10 mouse cellular contexts compared by ENCODE assay signal in the genomic region with DNA sequence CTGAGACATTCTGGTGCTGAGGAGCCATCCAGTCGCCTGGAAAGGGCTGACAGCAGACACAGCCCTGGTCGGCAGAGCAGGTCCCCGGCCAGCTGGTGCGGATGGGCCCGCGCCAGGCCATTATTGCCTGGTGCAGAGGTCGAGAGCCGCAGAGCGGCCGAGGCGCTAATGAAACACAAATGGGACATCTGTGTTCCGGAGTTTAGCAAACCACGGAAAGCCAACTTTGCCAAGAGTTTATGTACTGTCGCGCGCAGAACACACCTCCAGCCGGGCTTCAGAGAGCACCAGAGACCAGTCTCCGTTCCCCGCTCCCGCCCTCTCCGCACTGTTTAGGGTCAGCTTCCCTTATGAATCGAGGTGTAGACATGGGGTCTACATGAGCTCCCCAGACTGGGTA.
DNase-seq lines count a peak whose midpoint lies in the region; ATAC-seq and TF ChIP-seq lines count a peak whose summit lies in the region.
"Had no signal": no experiment of that assay in that cellular context is flagged by ENCODE, and none has a peak within 500 bp of the region (broad histone marks: within the 10 kb centered on the region; RNA-seq: fewer than 3 reads in every experiment).

No protein-coding gene starts in this region.

- peak; percentile 49 to 53 for DNase-seq in kidney, postnatal 4 days
- no peak for DNase-seq in kidney, postnatal 25 days
- DNase-seq in brain, embryonic 14.5 days (ENCODE audit: low read depth): peak; percentile 73
- peak; percentile 31 for DNase-seq in cerebellum, adult 9-10 months
- peak; percentile 23 for DNase-seq in gastrocnemius, postnatal 25 days
- no peak for DNase-seq in T-cell, adult 2 months (ENCODE audit: low spot score)
- no peak for DNase-seq in ovary, adult 18-20 months (ENCODE audit: low spot score)
- DNase-seq: liver had no signal

- TF ChIP-seq CTCF in brain, embryonic 14.5 days (IDR thresholded peaks at IDR 0.05; ENCODE audit: borderline replicate concordance, extremely low read depth, insufficient read depth, insufficient read length): no peak

- H3K9ac ChIP-seq in intestine, embryonic 16.5 days (ENCODE audit: low read depth, low read length): no peak overlapping the region
- H3K9ac ChIP-seq: heart, embryonic 13.5 days had no signal

- no peaks in the 10 kb centered on the region for H3K36me3 ChIP-seq in intestine, embryonic 16.5 days (ENCODE audit: control insufficient read depth, insufficient read depth, low read length)

- ATAC-seq in intestine, embryonic 16.5 days: no peak

- WGBS in intestine, embryonic 16.5 days: 74% methylated on average over 22 of the region's 22 CpGs

- no peak overlapping the region for H3K4me3 ChIP-seq in intestine, embryonic 16.5 days (ENCODE audit: low read length)
- H3K4me3 ChIP-seq: heart, embryonic 13.5 days had no signal

- no peak for TF ChIP-seq POLR2A in brain, embryonic 14.5 days (IDR thresholded peaks at IDR 0.05; ENCODE audit: borderline replicate concordance, extremely low read depth, insufficient read depth, insufficient read length, poor library complexity, severe bottlenecking)

- H3K9me3 ChIP-seq in intestine, embryonic 16.5 days (ENCODE audit: control insufficient read depth, low read length): no peaks in the 10 kb centered on the region

- no peaks in the 10 kb centered on the region for H3K27me3 ChIP-seq in intestine, embryonic 16.5 days (replicated peaks; ENCODE audit: control insufficient read depth, insufficient read depth, low read length)
- H3K27me3 ChIP-seq: heart, embryonic 13.5 days had no signal

- no peak overlapping the region for H3K27ac ChIP-seq in intestine, embryonic 16.5 days (ENCODE audit: low read length)
- H3K27ac ChIP-seq: heart, embryonic 13.5 days had no signal

- no peaks in the 10 kb centered on the region for H3K4me1 ChIP-seq in intestine, embryonic 16.5 days (ENCODE audit: control insufficient read depth, insufficient read depth, low read length)
- H3K4me1 ChIP-seq: heart, embryonic 13.5 days had no signal

- H3K4me2 ChIP-seq in intestine, embryonic 16.5 days (ENCODE audit: low read depth, low read length): no peak overlapping the region
- H3K4me2 ChIP-seq: heart, embryonic 13.5 days had no signal

Comparison
In these comparisons a context has a peak if more than half of its experiments do, and no peak if none do; other contexts are left out.
1. DNase-seq: peak in kidney, postnatal 4 days (2 of 2), brain, embryonic 14.5 days (single experiment), cerebellum, adult 9-10 months (single experiment) and gastrocnemius, postnatal 25 days (single experiment); none in kidney, postnatal 25 days (0 of 2), T-cell, adult 2 months (single experiment) and ovary, adult 18-20 months (single experiment).